Mouse (Mus musculus) MEL (cell line): ENCODE data around the gene Plbd1. TPM values are rescaled to one million over a fixed set of nuclear protein-coding genes. Genes with fewer than 3 reads are reported as not detected.

Source experiments
- DNase-seq: peaks from one replicate; pipeline ENCODE4 v3.0.0; 2011; ENCODE audit warnings: low read depth, low spot score
- H3K27ac ChIP-seq: 2 replicates; pipeline ENCODE4 v1.5.1; 2012; ENCODE audit warnings: low read depth, mild to moderate bottlenecking, control low read depth, low read length, moderate library complexity; ENCODE audit not compliant: control insufficient read depth
- H3K27me3 ChIP-seq, 2 experiments: fragments of 150-350 bp in 1 of 2; sonication (generic) in 1 of 2; 2 replicates each; pipeline ENCODE4 v1.6.1; 2012; ENCODE audit warnings: low read length in 2 of 2, mild to moderate bottlenecking in 2 of 2, improper control_type of control experiment in 1 of 2, moderate library complexity in 1 of 2; ENCODE audit not compliant: insufficient read depth in 2 of 2, control insufficient read depth in 1 of 2
- H3K36me3 ChIP-seq, 2 experiments: 2 replicates each; pipeline ENCODE4 v1.6.1; 2012 to 2014; ENCODE audit warnings: low read length in 2 of 2, improper control_type of control experiment in 1 of 2, inconsistent platforms in 1 of 2, mild to moderate bottlenecking in 1 of 2; ENCODE audit not compliant: insufficient read depth in 2 of 2, control insufficient read depth in 1 of 2
- H3K4me1 ChIP-seq, 2 experiments: fragments of 150-350 bp in 1 of 2; sonication (generic) in 1 of 2; 2 replicates each; pipeline ENCODE4 v1.6.1; 2012; ENCODE audit warnings: low read length in 2 of 2, improper control_type of control experiment in 1 of 2, mild to moderate bottlenecking in 1 of 2; ENCODE audit not compliant: insufficient read depth in 2 of 2, control insufficient read depth in 1 of 2
- H3K4me3 ChIP-seq, 2 experiments: fragments of 150-350 bp in 1 of 2; sonication (generic) in 1 of 2; 2 replicates each; pipeline ENCODE4 v1.5.1; 2012; ENCODE audit warnings: low read depth in 2 of 2, low read length in 2 of 2, mild to moderate bottlenecking in 2 of 2, moderate library complexity in 2 of 2, control low read depth in 1 of 2, improper control_type of control experiment in 1 of 2; ENCODE audit not compliant: control insufficient read depth in 1 of 2, insufficient read depth in 1 of 2
- H3K79me2 ChIP-seq: 2 replicates; pipeline ENCODE4 v1.6.1; 2012; ENCODE audit warnings: mild to moderate bottlenecking, low read length, moderate library complexity; ENCODE audit not compliant: control insufficient read depth, poor library complexity, insufficient read depth
- H3K9ac ChIP-seq: 2 replicates; pipeline ENCODE4 v1.6.1; 2012; ENCODE audit warnings: low read depth, mild to moderate bottlenecking, control low read depth, low read length, moderate library complexity; ENCODE audit not compliant: control insufficient read depth, poor library complexity, severe bottlenecking
- H3K9me3 ChIP-seq: fragments of 150-350 bp; sonication (generic); replicated peaks from 2 replicates; pipeline ENCODE4 v1.6.1; 2012; ENCODE audit warnings: mild to moderate bottlenecking, low read length, improper control_type of control experiment, moderate library complexity; ENCODE audit not compliant: insufficient read depth
- CHD2 ChIP-seq: IDR thresholded peaks from 2 replicates; pipeline ENCODE4 v1.6.1; 2011; ENCODE audit warnings: low read length, improper control_type of control experiment
- ELF1 ChIP-seq: IDR thresholded peaks from 2 replicates; pipeline ENCODE4 v1.6.1; 2014; ENCODE audit warnings: low read depth, mild to moderate bottlenecking, inconsistent platforms, low read length, improper control_type of control experiment, moderate library complexity
- EP300 ChIP-seq, 2 experiments: IDR thresholded peaks; 2 replicates each; pipeline ENCODE4 v1.6.1; 2011; ENCODE audit warnings: improper control_type of control experiment in 2 of 2, low read length in 2 of 2, low read depth in 1 of 2, mild to moderate bottlenecking in 1 of 2
- GATA1 ChIP-seq: IDR thresholded peaks from 2 replicates; pipeline ENCODE4 v1.6.1; 2011; ENCODE audit warnings: low read depth, low read length, improper control_type of control experiment
- HCFC1 ChIP-seq: IDR thresholded peaks from 2 replicates; pipeline ENCODE4 v1.6.1; 2012; ENCODE audit warnings: low read depth, mild to moderate bottlenecking, inconsistent platforms, low read length, improper control_type of control experiment, moderate library complexity
- KAT2A ChIP-seq: conservative IDR thresholded peaks from 2 replicates; pipeline ENCODE4 v1.6.1; 2012; ENCODE audit warnings: low read depth, low read length, improper control_type of control experiment, inconsistent platforms
- MAZ ChIP-seq: IDR thresholded peaks from 2 replicates; pipeline ENCODE4 v1.6.1; 2012; ENCODE audit warnings: low read depth, mild to moderate bottlenecking, inconsistent platforms, low read length, improper control_type of control experiment
- MEF2A ChIP-seq: IDR thresholded peaks from 2 replicates; pipeline ENCODE4 v1.6.1; 2014; ENCODE audit warnings: low read depth, mild to moderate bottlenecking, inconsistent platforms, low read length, improper control_type of control experiment; ENCODE audit not compliant: poor library complexity, insufficient replicate concordance, severe bottlenecking; ENCODE audit errors: extremely low read depth
- MYC ChIP-seq: IDR thresholded peaks from 2 replicates; pipeline ENCODE4 v1.6.1; 2011; ENCODE audit warnings: low read depth, mild to moderate bottlenecking, low read length, improper control_type of control experiment, moderate library complexity
- NELFE ChIP-seq: IDR thresholded peaks from 2 replicates; pipeline ENCODE4 v1.6.1; 2011; ENCODE audit warnings: low read depth, low read length, improper control_type of control experiment
- NRF1 ChIP-seq: IDR thresholded peaks from 2 replicates; pipeline ENCODE4 v1.6.1; 2014; ENCODE audit warnings: low read depth, mild to moderate bottlenecking, inconsistent platforms, low read length, improper control_type of control experiment, moderate library complexity; ENCODE audit not compliant: poor library complexity, insufficient read depth, severe bottlenecking
- POLR2A ChIP-seq, 2 experiments: IDR thresholded peaks; 2 replicates each; pipeline ENCODE4 v1.6.1; 2011 to 2012; ENCODE audit warnings: low read length in 2 of 2, mild to moderate bottlenecking in 2 of 2, control low read depth in 1 of 2, improper control_type of control experiment in 1 of 2, low read depth in 1 of 2, moderate library complexity in 1 of 2; ENCODE audit not compliant: control insufficient read depth in 1 of 2, insufficient read depth in 1 of 2, poor library complexity in 1 of 2
- POLR2AphosphoS2 ChIP-seq: IDR thresholded peaks from 2 replicates; pipeline ENCODE4 v1.6.1; 2011; ENCODE audit warnings: low read length, improper control_type of control experiment
- POLR2AphosphoS5 ChIP-seq: IDR thresholded peaks from 2 replicates; pipeline ENCODE4 v1.6.1; 2012; ENCODE audit warnings: low read depth, borderline replicate concordance, mild to moderate bottlenecking, inconsistent platforms, low read length, moderate library complexity, mixed read lengths
- RCOR1 ChIP-seq: IDR thresholded peaks from 2 replicates; pipeline ENCODE4 v1.6.1; 2012; ENCODE audit warnings: low read depth, mild to moderate bottlenecking, inconsistent platforms, low read length, improper control_type of control experiment
- SMC3 ChIP-seq: IDR thresholded peaks from 2 replicates; pipeline ENCODE4 v1.6.1; 2011; ENCODE audit warnings: low read depth, low read length, improper control_type of control experiment
- TCF12 ChIP-seq: IDR thresholded peaks from 2 replicates; pipeline ENCODE4 v1.6.1; 2014; ENCODE audit warnings: low read depth, mild to moderate bottlenecking, inconsistent platforms, low read length, improper control_type of control experiment, moderate library complexity
- USF2 ChIP-seq, 2 experiments: IDR thresholded peaks; 2 replicates each; pipeline ENCODE4 v1.6.1; 2011 to 2012; ENCODE audit warnings: improper control_type of control experiment in 2 of 2, low read length in 2 of 2, borderline replicate concordance in 1 of 2, inconsistent platforms in 1 of 2, low read depth in 1 of 2, mild to moderate bottlenecking in 1 of 2; ENCODE audit not compliant: insufficient read depth in 1 of 2
- ZKSCAN1 ChIP-seq: IDR thresholded peaks from 2 replicates; pipeline ENCODE4 v1.6.1; 2012; ENCODE audit warnings: low read depth, mild to moderate bottlenecking, inconsistent platforms, low read length, improper control_type of control experiment, moderate library complexity
- ZMIZ1 ChIP-seq: IDR thresholded peaks from 2 replicates; pipeline ENCODE4 v1.6.1; 2012; ENCODE audit warnings: low read depth, mild to moderate bottlenecking, inconsistent platforms, low read length, improper control_type of control experiment, moderate library complexity
- polyA plus RNA-seq, 2 experiments: library from polyadenylated mRNA; stranded (reverse) in 1 of 2; unstranded in 1 of 2; fragments of >175 nt in 1 of 2; fragments of >200 nt in 1 of 2; gene quantifications; 2 replicates each; pipeline versions ENCODE4 v1.2.1 to v1.2.4; 2012; ENCODE audit warnings: low replicate concordance in 2 of 2, low read depth in 1 of 2; ENCODE audit not compliant: insufficient read length in 2 of 2, insufficient read depth in 1 of 2, missing spikeins in 1 of 2
- total RNA-seq: library from RNA; depleted of rRNA; stranded (reverse); fragments of 300-350 nt; gene quantifications from 2 replicates; pipeline ENCODE4 v1.2.3, GENCODE M21; 2012

Gene Plbd1
- total and polyA plus RNA-seq, 3 experiments, result not detected

GRCm38 (mm10) chr6:136668266-136668986 is 6.7 kb upstream of the Plbd1 start:
- Histone ChIP-seq H3K27ac (no peak overlapping the region), H3K9me3 (no peaks in the 10 kb centered on the region), H3K79me2 (no peaks in the 10 kb centered on the region), H3K27me3 (no peaks in the 10 kb centered on the region), H3K4me3 (no peak overlapping the region), H3K36me3 (no peaks in the 10 kb centered on the region), H3K4me1 (no peaks in the 10 kb centered on the region), H3K9ac (no peak overlapping the region)
- no peak for DNase-seq
- TF ChIP-seq GATA1, result no peak
- no peak for TF ChIP-seq MAZ
- no peak for TF ChIP-seq POLR2AphosphoS5
- no peak for TF ChIP-seq POLR2A (IDR thresholded peaks at IDR 0.05; ENCODE audit: control insufficient read depth in 1 of 2, insufficient read depth in 1 of 2, low read depth in 1 of 2, low read length in 2 of 2, poor library complexity in 1 of 2)
- no peak for TF ChIP-seq TCF12
- TF ChIP-seq NRF1, result no peak
- TF ChIP-seq MYC, result no peak
- TF ChIP-seq MEF2A, result no peak
- no peak for TF ChIP-seq ZKSCAN1
- TF ChIP-seq CHD2, result no peak

DNA sequence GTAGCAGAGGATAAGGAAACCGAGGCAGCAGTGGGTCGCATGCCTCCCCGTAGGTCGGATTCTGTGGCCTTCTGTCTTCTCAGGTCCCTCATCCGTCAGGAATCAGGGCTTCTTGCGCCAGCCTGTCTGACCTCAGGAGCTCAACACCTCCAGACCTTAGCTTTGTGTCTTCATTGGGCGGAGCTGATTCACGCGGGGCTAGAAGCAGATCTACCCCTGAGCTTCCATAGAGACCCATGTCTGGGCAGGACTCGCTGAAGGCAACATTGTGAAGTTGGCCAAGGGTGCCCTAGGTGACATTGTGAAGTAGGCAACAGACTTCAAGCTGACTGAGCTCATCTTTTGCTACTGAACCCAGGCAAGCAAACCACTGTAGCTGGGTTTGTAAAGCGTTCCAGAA is 335 bp upstream of the Plbd1 start:
- Histone ChIP-seq H3K9me3 (no peaks in the 10 kb centered on the region), H3K79me2 (no peaks in the 10 kb centered on the region), H3K4me3 (no peak overlapping the region), H3K4me1 (no peaks in the 10 kb centered on the region), H3K27me3 (no peaks in the 10 kb centered on the region), H3K27ac (no peak overlapping the region), H3K9ac (no peak overlapping the region), H3K36me3 (no peaks in the 10 kb centered on the region)
- DNase-seq, result no peak
- TF ChIP-seq HCFC1 (no peak), CHD2 (no peak), RCOR1 (no peak), POLR2AphosphoS2 (no peak), MYC (no peak), ELF1 (no peak), GATA1 (no peak), ZMIZ1 (no peak), SMC3 (no peak), KAT2A (no peak), USF2 (IDR thresholded peaks at IDR 0.05; ENCODE audit: borderline replicate concordance in 1 of 2, insufficient read depth in 1 of 2, low read depth in 1 of 2, low read length in 2 of 2) (no peak), EP300 (IDR thresholded peaks at IDR 0.05; ENCODE audit: low read depth in 1 of 2, low read length in 2 of 2) (no peak), NELFE (no peak)
- TF ChIP-seq, all 39 proteins: peak for 0
